Mouse (Mus musculus) urinary bladder, postnatal 25 days (tissue): ENCODE results near the gene Nmt1.

Experiments used
- DNase-seq: peaks from one replicate; pipeline ENCODE4 v3.0.0; 2022; ENCODE audit warnings: low spot score

Nmt1 gene

GRCm38 (mm10) chr11:103111301-103111700 is 83.3 kb downstream of the Nmt1 start:
- DNase-seq = no peak

GRCm38 (mm10) chr11:103111881-103112551 is 84.0 kb downstream of the Nmt1 start:
- DNase-seq = peak; percentile 72

- no peak for DNase-seq
Measured at GRCm38 (mm10) chr11:103112552-103112912, 84.5 kb downstream of the Nmt1 start.

GRCm38 (mm10) chr11:103113005-103113404 is 85.0 kb downstream of the Nmt1 start:
- peak; percentile 19 for DNase-seq

- no peak for DNase-seq
Measured at GRCm38 (mm10) chr11:103113771-103114170, 85.8 kb downstream of the Nmt1 start.

- no peak for DNase-seq
Measured at GRCm38 (mm10) chr11:103114270-103114943, 86.4 kb downstream of the Nmt1 start.

GRCm38 (mm10) chr11:103115163-103116007 is 87.4 kb downstream of the Nmt1 start:
- DNase-seq = peak; percentile 66

GRCm38 (mm10) chr11:103116008-103116818 is 88.2 kb downstream of the Nmt1 start, which contains the start of gene Hexim1:
Hexim1 (plus strand) TSS chr11:103116231.
- peak; percentile 98 for DNase-seq

- peak; percentile 68 for DNase-seq
Measured at GRCm38 (mm10) chr11:103116959-103117590, 89.1 kb downstream of the Nmt1 start.

- DNase-seq = no peak
Measured at GRCm38 (mm10) chr11:103117591-103118009, 89.6 kb downstream of the Nmt1 start.
